Mouse (Mus musculus): ENCODE measurements around the gene Cxcl2. TPM values are rescaled to one million over a fixed set of nuclear protein-coding genes. Genes with fewer than 3 reads are reported as not detected.

Gene Cxcl2
- total RNA-seq (2015) (7.3 and 32.4 TPM in 2 replicates), total RNA-seq (2017) (9.4 and 27.4 TPM in 2 replicates)

DNA sequence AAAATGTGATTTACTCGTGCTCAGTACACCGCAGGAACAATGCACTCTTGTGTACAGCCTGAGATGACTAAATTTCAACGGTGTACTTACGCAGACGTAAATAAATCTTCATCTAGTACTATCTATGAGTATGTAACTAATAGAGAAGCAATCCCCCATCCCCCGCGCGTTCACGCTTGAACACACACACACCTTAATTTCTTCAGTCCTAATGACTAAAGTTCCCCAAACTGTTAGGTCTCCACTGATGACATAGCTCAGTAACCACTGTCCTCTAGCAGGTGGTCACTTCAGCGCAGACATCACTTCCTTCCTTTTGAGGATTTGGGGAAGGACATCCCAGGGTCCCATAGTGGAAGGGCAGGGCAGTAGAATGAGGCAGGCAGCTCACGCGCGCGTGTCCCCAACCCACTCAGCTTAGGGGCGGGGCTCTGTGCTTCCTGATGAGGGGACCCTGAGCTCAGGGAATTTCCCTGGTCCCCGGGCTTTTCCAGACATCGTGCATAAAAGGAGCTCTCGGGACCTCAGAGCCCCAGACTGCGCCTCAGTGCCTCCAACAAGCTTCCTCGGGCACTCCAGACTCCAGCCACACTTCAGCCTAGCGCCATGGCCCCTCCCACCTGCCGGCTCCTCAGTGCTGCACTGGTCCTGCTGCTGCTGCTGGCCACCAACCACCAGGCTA, at the start of gene Cxcl2:
Cxcl2 (plus strand) TSS at position 533 of the 682 bp plus-strand sequence.
- ATAC-seq (replicated peaks; ENCODE audit: poor library complexity) = peak; percentile 67

DNA sequence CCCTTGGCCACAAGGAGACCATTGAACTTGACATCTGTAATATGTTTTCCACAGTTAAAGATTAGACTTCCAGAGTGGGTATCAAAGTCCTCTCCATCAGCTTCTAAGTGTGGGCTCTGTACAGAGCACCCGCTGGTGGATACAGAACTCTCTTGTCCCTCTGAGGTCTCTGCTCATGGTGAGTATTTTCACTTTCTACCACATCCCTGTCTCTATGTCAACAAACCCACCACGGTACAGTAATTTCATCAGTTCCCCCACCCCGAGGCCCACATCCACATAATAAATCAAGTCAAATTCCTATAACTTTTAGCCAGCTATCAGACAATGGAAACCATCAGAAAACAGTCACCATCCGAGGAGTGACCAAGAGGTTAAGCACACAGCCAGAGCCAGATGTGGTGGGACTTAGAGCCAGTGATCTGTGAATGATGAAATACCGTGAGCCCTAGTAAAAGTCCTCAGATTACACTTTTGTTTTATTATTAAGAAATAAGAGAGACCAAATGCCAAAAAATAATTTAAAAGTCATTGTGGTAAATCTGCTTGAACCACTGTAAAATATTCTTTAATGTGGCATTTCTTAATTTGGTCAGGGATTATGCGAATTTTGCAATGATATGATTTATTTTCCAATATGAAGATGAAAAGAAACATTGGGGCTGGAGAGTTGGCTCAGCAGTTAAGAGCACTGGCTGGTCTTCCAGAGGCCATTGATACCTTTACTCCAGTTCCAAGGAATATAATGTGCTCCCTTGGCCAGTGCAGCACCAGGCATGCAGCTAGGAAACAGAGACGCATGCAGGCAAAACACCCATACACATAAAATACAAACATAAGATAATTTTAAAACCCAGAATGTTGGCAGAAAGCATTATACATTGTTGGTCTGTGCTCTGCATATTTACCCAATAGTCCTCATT, 48.1 kb upstream of the Cxcl2 start:
- no peak for ATAC-seq (replicated peaks; ENCODE audit: poor library complexity)

DNA sequence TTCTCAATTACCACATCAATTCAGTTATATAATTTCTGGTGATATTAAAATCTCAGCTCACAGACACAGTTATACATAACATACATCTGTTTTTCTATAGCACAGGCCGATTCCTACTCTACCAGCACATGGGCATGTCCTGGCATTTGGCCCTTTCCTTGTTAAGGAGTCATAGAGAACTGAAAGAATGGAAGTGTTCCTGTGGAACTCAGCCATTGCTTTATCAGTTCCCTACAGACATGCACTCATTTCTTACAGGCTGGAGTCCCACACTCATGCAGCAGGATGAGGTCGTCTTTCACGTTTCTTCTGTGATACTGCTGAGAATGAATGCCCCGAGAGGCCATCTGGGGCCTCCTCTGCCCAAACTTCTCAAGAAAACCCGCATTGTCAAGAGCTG, 46.2 kb upstream of the Cxcl2 start:
- ATAC-seq (replicated peaks; ENCODE audit: poor library complexity) = no peak

DNA sequence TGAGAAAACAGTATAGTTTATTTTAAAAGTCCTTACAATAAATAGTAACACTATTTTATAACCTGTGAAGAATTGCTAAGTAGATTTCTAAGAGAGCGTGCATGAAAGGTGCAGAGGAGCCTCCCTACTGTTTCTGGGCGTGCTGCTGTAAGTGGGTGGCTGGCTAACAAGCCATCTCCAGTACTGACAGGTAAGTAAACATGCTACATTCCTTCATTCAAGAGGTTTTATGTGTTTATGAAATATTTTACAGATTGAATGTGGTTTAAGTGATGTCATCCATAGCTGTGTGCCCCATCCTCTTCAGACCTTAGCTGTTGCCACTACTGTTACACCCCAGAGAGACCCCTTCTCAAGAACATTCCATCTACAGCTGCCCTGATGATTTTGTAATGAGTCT, 45.2 kb upstream of the Cxcl2 start:
- ATAC-seq (replicated peaks; ENCODE audit: poor library complexity) = no peak

DNA sequence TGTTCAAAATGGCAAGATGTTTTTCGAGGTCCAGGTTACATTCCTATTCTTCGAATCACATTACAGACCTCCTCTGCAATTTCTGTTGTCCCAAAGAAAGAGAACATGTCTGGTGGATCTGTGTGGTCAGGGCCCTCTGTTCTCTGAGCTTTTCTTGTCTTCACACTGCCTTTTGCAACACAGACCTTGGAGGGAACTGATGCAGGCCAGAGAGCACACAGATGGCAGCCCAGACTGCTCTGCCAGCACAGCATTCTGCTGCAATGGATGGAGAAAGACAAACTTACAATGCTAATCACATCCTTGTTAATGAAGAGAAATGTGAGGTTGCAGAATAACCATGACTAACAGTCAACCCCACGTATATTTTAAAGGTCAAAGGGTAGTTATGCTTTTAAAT, 44.6 kb upstream of the Cxcl2 start:
- no peak for ATAC-seq (replicated peaks; ENCODE audit: poor library complexity)

DNA sequence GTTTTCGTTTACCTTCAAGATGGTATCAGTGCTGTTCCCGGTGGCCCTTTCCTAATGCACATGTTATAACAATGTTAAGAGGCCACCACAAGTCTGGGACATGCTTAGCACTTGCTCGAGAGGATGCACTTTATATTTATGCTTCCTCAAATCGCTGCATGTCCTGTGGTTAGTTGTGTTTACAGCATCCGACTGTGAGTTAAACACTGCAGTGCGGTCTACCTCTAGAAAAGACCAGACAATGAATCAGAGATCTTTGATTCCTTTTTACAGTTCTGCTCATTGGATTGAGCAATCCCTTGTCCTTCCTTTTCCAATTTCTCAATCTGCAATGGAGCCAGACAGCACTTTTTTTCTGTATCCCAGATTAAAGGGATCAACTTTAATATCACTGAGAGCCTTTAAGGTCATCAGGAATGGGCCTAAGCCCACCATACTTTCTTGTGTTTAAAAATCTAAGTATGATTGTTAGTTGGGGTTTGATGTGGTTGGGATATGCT, 41.7 kb upstream of the Cxcl2 start:
- peak; percentile 54 for ATAC-seq (replicated peaks; ENCODE audit: poor library complexity)

DNA sequence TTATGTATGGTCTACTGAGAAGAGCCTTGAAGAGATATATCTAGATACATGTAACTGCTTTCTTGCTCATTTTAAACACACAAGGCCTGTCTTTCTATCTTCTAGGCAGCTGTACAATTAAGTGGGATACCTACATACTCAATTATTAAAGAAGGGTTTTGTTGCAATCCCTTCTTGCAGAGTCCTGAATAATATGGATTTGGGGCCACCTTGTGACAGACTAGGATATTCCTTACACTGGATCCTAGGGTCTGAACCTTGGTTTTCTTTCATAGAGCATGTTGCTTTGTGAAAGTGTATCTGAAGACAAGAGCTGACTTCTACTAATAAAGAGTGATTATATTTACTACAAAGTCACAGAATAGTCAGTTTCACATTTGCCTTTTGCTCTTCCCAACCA, 36.9 kb upstream of the Cxcl2 start:
- no peak for ATAC-seq (replicated peaks; ENCODE audit: poor library complexity)

DNA sequence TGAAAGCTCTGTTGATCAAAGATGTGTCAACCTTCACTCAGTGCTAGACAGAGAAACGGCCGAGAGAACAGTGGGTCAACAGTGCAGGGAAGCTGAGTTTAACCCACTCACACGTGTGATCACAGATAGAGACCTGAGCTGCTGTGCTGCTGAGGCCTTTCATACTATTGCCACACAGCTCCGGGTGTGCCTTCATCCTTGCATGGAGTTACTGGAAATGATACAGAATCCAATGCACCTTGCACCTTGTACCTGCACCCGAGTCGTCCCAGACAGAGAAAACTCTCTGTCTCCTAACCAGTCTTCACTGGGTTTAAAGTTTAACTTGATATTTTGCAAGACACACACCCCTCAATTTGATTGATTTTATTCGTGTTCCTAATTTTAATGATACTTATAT, 31.3 kb upstream of the Cxcl2 start:
- no peak for ATAC-seq (replicated peaks; ENCODE audit: poor library complexity)

DNA sequence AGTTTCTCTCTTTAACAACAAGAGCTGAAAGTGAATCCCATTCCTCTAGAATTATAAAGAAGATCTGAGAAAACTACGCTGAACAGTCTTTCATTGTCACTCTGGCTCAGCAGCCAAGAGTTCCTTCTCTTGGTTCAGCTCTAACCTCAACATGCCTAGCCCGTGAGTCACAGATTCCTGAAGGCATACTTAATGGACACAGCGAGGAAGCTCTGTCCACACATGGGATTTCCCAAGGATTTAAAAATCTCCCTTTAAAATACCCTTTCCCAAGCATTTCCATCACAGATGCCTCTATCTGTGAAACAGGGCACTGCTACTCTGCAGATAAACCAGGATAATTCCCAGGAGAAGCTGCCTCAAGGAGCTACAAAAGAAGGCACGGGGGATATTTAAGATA, 27.6 kb upstream of the Cxcl2 start:
- ATAC-seq (replicated peaks; ENCODE audit: poor library complexity) = no peak

DNA sequence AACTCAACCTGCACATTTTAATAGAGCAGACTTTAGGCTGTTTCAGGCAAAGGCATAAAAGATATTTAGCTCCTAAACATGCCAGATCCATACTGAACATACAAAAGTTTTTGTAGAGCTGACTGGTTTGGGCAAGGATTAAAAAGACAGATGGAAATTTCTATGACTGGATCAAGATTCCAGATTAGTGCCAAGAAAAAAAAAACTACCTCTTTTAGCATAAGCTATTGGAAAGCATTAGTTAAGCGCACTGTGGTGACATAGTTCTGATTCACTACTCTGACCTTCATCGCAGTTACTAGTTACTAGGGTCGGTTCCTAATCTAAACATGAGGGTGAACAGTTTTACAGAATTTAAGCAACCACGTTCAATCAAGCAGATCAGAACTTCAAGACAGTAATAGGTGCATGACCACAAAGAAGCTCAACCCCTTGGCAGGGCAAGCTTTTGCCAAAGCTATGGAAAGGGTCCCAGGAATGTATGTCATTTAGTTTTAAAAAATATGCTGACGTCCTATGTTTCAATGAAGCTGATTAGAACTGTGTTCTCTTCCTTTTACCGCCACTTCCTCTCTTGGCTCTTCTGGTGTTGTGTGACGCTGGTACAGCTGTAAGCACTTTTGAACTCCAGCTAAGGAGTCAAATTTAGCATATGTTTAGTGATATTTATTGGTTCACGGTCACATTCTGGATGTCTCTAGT, 27.0 kb upstream of the Cxcl2 start:
- ATAC-seq (replicated peaks; ENCODE audit: poor library complexity) = peak; percentile 43; the same call in 1 of the 2 replicates

DNA sequence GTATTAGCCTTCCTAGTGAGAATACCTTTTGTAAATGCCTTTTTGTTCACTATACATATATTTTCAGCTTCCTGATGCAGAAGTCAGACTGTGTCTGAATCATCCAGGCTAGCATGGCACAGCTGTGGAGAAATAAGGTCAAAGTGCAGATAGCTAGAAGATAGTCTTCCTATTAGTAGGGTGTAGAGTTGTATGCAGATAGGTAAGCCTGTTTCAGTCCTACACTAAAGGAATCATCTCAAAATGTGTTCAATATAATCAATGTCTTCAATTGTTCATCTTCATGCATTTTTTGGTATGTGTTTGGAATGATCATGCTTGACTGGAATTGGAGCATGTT, 26.5 kb upstream of the Cxcl2 start:
- ATAC-seq (replicated peaks; ENCODE audit: poor library complexity) = no peak

DNA sequence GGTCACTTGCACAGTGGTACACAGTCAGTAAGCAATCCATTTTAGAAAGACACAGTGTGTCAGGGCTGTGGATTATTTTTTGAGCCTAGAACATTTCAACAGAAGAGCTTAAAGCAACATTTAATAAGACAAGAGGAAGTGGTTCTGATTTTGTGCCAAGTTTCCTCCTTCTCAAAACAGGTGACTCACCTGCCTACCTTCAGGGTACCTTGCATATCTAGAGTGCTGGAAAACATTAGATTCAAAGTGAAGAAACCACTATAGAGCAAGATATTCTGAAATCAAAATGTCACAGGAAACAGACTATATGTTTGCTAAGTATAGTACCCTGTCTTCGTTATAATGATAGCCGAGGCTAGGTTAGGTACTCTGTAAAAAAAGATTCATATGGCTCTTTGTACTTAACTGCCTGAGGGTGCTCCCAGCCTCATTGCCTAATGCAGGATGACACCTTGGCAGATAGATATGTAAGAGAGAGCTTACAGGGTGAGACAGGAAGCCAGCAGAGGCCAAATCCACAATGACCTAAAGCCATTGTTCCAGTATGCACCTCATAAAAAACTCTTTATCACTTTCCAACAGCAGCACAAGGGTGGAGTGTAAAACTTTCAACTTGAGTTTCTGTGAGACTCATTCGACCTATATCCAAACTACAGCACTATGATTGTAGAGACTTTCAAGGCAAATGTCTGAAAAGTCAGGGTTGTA, 24.2 kb upstream of the Cxcl2 start:
- ATAC-seq (replicated peaks; ENCODE audit: poor library complexity) = peak; percentile 48

DNA sequence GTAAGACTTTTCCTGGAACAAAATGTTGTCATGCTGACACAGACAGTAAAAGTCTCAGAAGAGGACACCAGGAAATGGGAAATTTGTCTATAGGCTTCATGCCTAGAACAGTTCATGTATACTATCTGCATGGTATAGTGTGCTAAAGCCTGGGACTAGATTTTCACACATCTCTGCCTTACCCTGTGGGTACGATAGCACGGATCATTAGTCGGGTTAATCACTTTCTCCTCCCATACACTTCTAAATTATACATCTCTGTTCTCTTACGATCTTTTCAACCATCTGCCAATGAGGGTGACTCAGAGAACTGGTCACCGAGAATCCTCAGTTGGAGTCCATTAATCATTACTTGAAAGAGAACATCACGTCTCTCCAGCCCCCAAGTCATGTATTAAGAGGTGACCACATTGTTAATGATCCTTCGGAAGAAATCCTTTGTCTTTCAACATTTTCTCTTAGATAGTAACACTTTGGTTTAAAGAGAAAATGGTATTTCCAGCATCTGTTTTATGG, 23.3 kb upstream of the Cxcl2 start:
- no peak for ATAC-seq (replicated peaks; ENCODE audit: poor library complexity)

DNA sequence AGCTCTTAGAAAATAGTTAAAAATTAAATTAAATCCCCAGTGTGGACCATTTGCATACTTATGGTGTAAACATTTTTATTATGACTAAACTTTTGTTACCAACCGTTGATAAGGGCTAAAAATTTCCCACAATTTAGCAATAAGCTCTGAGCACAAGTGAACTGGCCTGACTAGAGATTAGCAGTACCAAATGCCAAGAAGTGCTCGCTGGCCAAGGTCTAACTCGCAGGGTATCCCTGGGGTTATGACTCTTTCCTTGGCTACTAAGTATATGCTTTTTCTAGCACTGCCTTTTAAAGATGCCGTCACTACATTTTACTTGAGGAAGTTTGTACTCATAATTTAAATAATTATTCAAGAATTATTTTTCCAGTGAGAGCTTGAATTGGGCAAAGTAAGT, 22.6 kb upstream of the Cxcl2 start:
- ATAC-seq (replicated peaks; ENCODE audit: poor library complexity) = no peak

DNA sequence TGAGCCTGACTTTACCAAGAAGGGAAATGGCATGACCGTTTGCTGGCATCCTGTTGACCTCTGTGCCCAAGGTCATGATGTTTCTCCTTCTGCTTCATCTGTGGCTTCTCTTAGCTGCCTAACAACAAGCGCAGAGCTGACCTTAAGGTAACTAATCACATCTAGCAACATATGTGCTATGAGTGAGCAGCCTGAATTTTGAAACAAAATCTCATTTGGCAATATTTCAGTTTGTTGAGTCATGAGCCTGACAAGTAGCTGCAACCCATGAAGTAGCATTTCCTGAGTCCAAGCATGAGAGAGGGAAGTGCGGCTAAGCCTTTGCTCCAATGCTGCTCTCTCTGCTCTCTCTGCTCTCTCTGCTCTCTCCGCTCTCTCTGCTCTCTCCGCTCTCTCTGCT, 22.0 kb upstream of the Cxcl2 start:
- ATAC-seq (replicated peaks; ENCODE audit: poor library complexity) = peak; percentile 79

DNA sequence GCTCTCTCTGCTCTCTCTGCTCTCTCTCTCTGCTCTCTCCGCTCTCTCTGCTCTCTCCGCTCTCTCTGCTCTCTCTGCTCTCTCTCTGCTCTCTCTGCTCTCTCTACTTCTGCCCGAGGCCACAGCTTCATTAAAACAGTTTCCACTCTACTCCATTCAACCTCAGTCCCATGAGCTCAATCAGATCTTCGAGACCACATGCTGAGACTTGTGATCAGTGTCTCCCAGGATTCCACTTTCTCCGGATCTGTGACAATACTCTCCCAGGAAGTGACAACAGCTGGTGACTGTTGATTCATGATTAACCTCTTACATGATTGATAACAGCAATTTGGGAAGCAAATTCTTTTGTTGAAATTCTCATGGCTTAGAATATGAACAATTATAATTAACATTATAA, 21.5 kb upstream of the Cxcl2 start:
- no peak for ATAC-seq (replicated peaks; ENCODE audit: poor library complexity)

DNA sequence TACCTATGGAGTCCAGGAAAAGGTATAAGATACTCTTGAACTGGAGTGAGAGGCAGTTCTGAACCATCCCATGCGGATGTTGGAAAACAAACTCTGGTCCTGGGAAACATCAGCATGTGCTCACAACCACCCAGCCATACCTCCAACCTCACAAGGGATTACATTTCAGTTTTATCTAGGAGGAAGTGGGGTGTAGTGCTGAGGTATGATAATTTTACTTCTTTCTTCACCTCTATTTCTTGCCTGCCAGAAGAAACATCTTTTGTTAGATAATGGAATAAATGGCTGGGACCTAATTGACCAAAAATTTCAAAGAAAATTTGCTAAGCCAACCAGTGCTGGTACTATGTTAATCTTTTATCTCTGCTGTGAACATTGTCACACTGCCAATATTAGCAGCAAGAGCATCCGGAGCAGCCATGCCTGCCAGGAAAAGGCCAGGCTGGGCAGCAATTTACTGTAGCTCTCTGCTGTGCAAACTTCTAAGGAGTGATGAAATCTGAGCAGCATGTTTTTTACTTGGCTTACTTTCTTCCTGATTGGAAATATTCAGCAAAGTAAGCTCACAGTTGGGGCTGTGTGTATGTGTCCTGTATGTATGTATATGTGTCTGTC, 18.9 kb upstream of the Cxcl2 start:
- peak; percentile 66 for ATAC-seq (replicated peaks; ENCODE audit: poor library complexity)

DNA sequence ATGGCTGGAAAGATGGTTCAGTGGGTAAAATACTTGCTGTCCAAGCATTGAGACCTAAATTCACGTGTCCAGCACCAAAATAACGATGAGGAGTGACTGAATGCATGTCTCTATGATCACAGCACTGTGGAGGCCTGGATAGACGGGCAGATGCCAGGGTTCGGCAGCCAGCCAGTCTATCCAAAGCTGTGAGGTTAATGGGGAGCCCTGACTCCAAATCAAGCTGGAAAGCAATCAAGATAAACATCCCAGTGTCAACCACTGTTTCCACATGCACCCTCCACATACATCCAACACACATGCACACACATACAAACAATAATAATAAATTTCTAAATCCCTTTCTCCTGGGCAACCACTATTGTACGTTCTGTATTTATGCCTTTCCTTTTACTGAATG, 15.0 kb upstream of the Cxcl2 start:
- no peak for ATAC-seq (replicated peaks; ENCODE audit: poor library complexity)

DNA sequence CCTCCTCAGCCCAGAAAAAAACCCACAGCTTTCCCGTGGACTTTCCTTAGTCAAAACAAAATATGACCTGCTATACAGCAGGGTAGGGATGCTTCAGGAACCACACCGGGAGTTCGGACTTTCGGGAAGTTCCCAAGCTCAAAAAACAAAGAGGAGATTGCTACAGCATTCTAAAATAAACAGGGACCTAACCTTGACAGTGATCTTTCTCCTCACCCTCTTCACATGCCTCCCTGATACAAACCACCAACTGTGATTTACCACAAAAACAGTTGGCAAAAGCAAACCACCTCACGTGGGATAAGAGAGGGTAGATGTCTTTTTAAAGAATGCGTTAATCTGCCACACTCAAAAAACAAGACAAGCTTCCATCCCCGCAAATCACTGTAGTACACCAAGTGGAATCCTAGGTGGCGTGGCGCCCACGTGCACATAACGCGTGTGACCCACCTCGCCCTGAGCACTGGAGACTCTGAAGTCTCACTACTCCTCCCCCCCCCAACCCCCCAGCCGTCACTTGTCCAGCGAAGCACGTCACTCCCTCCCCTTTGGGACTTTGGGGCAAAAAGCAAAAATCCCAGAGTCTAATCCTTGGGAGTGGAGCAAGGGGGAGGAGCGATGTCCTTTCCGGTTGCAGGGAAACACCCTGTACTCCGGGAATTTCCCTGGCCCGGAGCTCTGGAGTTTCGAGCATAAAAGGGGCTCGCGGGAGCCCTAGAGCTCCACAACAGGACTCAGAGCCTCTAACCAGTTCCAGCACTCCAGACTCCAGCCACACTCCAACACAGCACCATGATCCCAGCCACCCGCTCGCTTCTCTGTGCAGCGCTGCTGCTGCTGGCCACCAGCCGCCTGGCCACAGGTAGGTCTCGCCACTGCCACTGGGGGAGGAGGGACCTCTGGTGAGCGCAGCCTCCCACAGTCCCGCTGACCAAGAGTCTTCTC, 12.9 kb upstream of the Cxcl2 start, which contains the start of gene Cxcl1:
Cxcl1 (plus strand) TSS at position 723 of the 945 bp plus-strand sequence.
- ATAC-seq (replicated peaks; ENCODE audit: poor library complexity) = peak; percentile 46
